Mouse (Mus musculus) Patski (cell line): ENCODE measurements at regions not wholly inside any gene's neighbourhood (a gene's known extent, or its start where the extent isn't known, plus 50 kb on each side); places are given as distances from the start of the nearest gene placed in this dataset.

ENCODE experiments used
- ATAC-seq: fragments of 100-300 bp; one replicate; pipeline ENCODE4 v1.8.0; 2021
- CTCF ChIA-PET: fragments of 350-600 bp; sonication (Branson Sonifier 250); formaldehyde crosslinking; loops from one replicate; lab custom pipeline; 2022; ENCODE audit warnings: inconsistent platforms; lab: Charles Lee
- POLR2A ChIA-PET: fragments of 350-600 bp; sonication (Branson Sonifier 250); formaldehyde crosslinking; loops from one replicate; lab custom pipeline; 2022; ENCODE audit warnings: antibody characterized with exemption, inconsistent platforms; lab: Charles Lee
- DNase-seq: peaks from one replicate; pipeline ENCODE4 v3.0.0-alpha.2; 2011; ENCODE audit warnings: low read depth, low spot score
- H3K27me3 ChIP-seq: fragments of 371-371 bp; one replicate; pipeline ENCODE4 v1.5.1; 2021
- CTCF ChIP-seq: fragments of 100-300 bp; IDR thresholded peaks from one replicate; pipeline ENCODE4 v1.5.1; 2021
- in situ Hi-C: fragments of 300-500 bp; cut with MboI; formaldehyde crosslinking; loops from 3 replicates; pipeline ENCODE4 v1.11.1; 2018; ENCODE audit warnings: low pct_unique_long_range_greater_than_20kb, mixed read lengths

DNA sequence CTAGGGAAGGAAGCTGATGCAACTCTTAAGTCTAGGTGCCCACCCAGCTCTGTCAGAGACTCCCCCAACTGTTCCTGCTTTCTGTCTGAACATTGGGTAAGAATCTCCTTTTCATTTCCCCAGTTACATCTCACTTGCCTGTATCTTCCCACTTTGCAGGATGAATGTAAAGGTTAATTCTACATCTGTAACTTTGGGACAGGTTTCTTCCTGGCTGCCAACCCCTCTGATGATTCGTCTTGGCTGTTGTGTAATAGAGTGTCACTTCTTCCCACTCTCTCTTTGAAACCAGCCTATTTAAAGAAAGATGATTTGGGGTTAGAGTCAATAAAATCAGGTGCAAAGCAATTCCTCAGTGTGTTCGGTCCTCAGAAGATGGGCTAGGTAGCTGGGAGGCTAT, 698.2 kb upstream of the Kdm8 start:
- ATAC-seq = no peak
- no peak for TF ChIP-seq CTCF
- DNase-seq = no peak
- H3K27me3 ChIP-seq = peaks cover 8% of the 10 kb centered on the region
- POLR2A ChIA-PET = no interaction called here
- in situ Hi-C loops = no loop called here
- CTCF ChIA-PET = no interaction called here

GRCm38 (mm10) chr7:124748396-124748795, 696.1 kb upstream of the Kdm8 start:
- CTCF ChIA-PET = no interaction called here
- in situ Hi-C loops = no loop called here

DNA sequence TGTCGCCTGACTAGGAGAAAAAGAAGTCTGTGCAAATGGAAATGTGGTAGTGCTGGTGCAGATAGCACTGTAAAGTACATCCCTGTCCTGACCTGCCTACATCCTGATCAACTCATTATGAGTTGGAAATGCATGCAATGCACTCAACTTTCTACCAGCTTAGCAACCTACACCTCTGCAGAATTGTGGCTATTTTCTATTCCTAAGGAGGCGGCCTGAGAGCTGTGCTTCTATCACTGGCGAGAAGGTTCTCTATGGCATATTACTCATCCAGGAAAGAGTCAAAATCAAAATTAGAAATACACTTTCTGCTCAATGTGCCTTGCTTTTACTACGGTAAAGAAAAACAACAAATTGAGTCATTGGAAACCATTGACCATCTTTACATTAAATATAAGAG, 685.4 kb upstream of the Kdm8 start:
- ChIA-PET POLR2A (no interaction called here), CTCF (interaction anchor here (0.6 kb wide), 1 partner anchor 205 kb away, joined by 3 read pairs; no protein-coding TSS in a partner anchor)
- no peak for TF ChIP-seq CTCF
- DNase-seq (no peak), ATAC-seq (no peak)
- in situ Hi-C loops = no loop called here
- H3K27me3 ChIP-seq = no peaks in the 10 kb centered on the region

More at GRCm38 (mm10) chr7:124748396-124748795, 696.1 kb upstream of the Kdm8 start:
- H3K27me3 ChIP-seq = peaks cover 8% of the 10 kb centered on the region
- DNase-seq (no peak), ATAC-seq (no peak)
- TF ChIP-seq CTCF = no peak
- POLR2A ChIA-PET = no interaction called here

DNA sequence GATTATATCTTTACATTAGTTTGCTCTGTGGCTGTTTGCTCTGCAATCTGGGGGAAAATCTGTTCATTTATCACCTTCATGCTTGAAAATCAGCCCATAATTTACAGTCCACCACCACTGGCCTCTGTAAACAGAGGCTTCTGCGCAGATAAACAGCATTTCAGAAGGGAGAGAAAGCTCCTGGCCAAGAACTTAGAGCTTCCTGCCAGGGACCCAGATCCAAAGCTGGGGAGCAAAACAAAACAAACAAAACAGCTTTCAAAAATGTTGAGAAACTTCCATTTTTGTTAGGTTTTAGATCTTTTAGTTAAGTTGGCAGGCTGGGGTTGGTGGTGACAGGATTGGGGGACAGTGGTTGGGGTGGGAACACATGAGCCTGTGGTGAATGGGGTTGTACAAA, 666.7 kb upstream of the Kdm8 start:
- no peak for ATAC-seq
- TF ChIP-seq CTCF = no peak
- DNase-seq = no peak
- in situ Hi-C loops = loop anchor here (25.0 kb wide), 1 partner anchor 816 kb away; no protein-coding TSS in a partner anchor
- ChIA-PET CTCF (no interaction called here), POLR2A (no interaction called here)
- H3K27me3 ChIP-seq = no peaks in the 10 kb centered on the region

GRCm38 (mm10) chr7:124782816-124783215, 661.7 kb upstream of the Kdm8 start:
- ATAC-seq (no peak), DNase-seq (no peak)
- in situ Hi-C loops = loop anchor here (10.0 to 25.0 kb wide), 3 partner anchors 398 to 821 kb away; no protein-coding TSS in a partner anchor
- peak; percentile 63 for TF ChIP-seq CTCF
- ChIA-PET CTCF (interaction anchor here (1.0 kb wide), 1 partner anchor 399 kb away, joined by 6 read pairs; no protein-coding TSS in a partner anchor), POLR2A (no interaction called here)
- H3K27me3 ChIP-seq = no peaks in the 10 kb centered on the region

- ATAC-seq (no peak), DNase-seq (no peak)
- peak; percentile 38 for TF ChIP-seq CTCF
- no peaks in the 10 kb centered on the region for H3K27me3 ChIP-seq
- POLR2A ChIA-PET = no interaction called here
- in situ Hi-C loops = loop anchor here (10.0 to 25.0 kb wide), 3 partner anchors 400 to 823 kb away; no protein-coding TSS in a partner anchor
- CTCF ChIA-PET = interaction anchor here (1.0 to 1.3 kb wide), 2 partner anchors 10 to 15 kb away, joined by 3 read pairs; no protein-coding TSS in a partner anchor
These were observed 659.5 kb upstream of the Kdm8 start for GRCm38 (mm10) chr7:124784995-124785394.

GRCm38 (mm10) chr7:124785896-124786295, 658.6 kb upstream of the Kdm8 start:
- ChIA-PET POLR2A (no interaction called here), CTCF (no interaction called here)
- DNase-seq (no peak), ATAC-seq (no peak)
- in situ Hi-C loops = loop anchor here (10.0 to 25.0 kb wide), 3 partner anchors 401 to 824 kb away; no protein-coding TSS in a partner anchor
- TF ChIP-seq CTCF = no peak
- no peaks in the 10 kb centered on the region for H3K27me3 ChIP-seq

- no peak for TF ChIP-seq CTCF
- no peaks in the 10 kb centered on the region for H3K27me3 ChIP-seq
- ChIA-PET CTCF (interaction anchor here (1.2 kb wide), 1 partner anchor 10 kb away, joined by 4 read pairs; no protein-coding TSS in a partner anchor), POLR2A (no interaction called here)
- no peak for DNase-seq
- no peak for ATAC-seq
- in situ Hi-C loops = loop anchor here (10.0 to 25.0 kb wide), 3 partner anchors 404 to 826 kb away; no protein-coding TSS in a partner anchor
These were observed 655.7 kb upstream of the Kdm8 start for GRCm38 (mm10) chr7:124788781-124789180.

- in situ Hi-C loops = no loop called here
- ATAC-seq = no peak
- H3K27me3 ChIP-seq = no peaks in the 10 kb centered on the region
- no peak for DNase-seq
- CTCF ChIA-PET = no interaction called here
- no peak for TF ChIP-seq CTCF
- POLR2A ChIA-PET = no interaction called here
These were observed 641.4 kb upstream of the Kdm8 start for GRCm38 (mm10) chr7:124803101-124803500.

- ATAC-seq (no peak), DNase-seq (no peak)
- ChIA-PET CTCF (interaction anchor here (1.6 kb wide), 1 partner anchor 9 kb away, joined by 3 read pairs; no protein-coding TSS in a partner anchor), POLR2A (no interaction called here)
- no peak for TF ChIP-seq CTCF
- no peaks in the 10 kb centered on the region for H3K27me3 ChIP-seq
- in situ Hi-C loops = no loop called here
These were observed 609.8 kb upstream of the Kdm8 start for GRCm38 (mm10) chr7:124834692-124835091.

- DNase-seq (no peak), ATAC-seq (no peak)
- TF ChIP-seq CTCF = no peak
- CTCF ChIA-PET = no interaction called here
- in situ Hi-C loops = no loop called here
- POLR2A ChIA-PET = no interaction called here
- H3K27me3 ChIP-seq = no peaks in the 10 kb centered on the region
These were observed 607.9 kb upstream of the Kdm8 start for GRCm38 (mm10) chr7:124836531-124836930.
